ENCODE assay signal across 11 mouse cellular contexts in the genomic region with DNA sequence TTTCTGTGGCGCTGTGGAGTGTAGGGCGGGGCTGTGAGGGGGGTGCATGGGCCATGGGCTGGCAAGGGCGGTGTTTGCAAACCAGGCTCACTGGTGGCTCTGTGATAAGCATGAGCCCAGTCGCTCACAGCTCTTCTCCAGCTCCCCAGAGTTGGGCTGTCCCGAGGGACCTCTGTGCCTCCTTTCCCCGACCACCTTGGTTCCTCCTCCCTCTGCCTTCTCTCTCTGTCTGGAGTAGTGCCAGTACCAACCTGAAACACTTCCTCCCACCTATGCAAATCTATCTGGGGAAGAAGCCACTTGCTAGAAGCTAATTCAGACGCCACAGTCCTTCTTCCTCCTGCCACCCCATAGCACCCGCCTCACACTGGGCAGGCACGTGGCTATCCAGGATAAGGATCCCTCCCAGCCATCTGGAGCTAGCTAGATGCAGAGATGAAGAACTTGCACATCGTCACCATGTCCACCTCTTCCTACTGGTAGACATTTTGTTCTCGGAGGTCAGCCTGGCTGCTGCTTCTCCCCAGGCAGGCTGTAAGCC. TPM values are rescaled to one million over a fixed set of nuclear protein-coding genes. Genes with fewer than 3 reads are reported as not detected.
DNase-seq lines count a peak whose midpoint lies in the region; ATAC-seq and TF ChIP-seq lines count a peak whose summit lies in the region.
"Had no signal": no experiment of that assay in that cellular context is flagged by ENCODE, and none has a peak within 500 bp of the region (broad histone marks: within the 10 kb centered on the region; RNA-seq: fewer than 3 reads in every experiment).

No protein-coding gene starts in this region.

- 0 out of 2 replicates have a peak, but pooled peaks cover 2% of the 10 kb centered on the region for H3K4me1 ChIP-seq in lung, embryonic 14.5 days (ENCODE audit: insufficient read depth)
- peaks cover 98% of the 10 kb centered on the region for H3K4me1 ChIP-seq in liver, embryonic 15.5 days (replicated peaks)
- H3K4me1 ChIP-seq in stomach, embryonic 14.5 days (ENCODE audit: control insufficient read depth, insufficient read depth, low read length), result peaks cover 12% of the 10 kb centered on the region; the same call in 1 of the 2 replicates
- 0 out of 2 replicates have a peak, but pooled peaks cover 3% of the 10 kb centered on the region for H3K4me1 ChIP-seq in kidney, embryonic 14.5 days (ENCODE audit: control insufficient read depth, insufficient read depth, low read length)

- no peaks in the 10 kb centered on the region for H3K27me3 ChIP-seq in lung, embryonic 14.5 days (ENCODE audit: insufficient read depth, low read length)
- no peaks in the 10 kb centered on the region for H3K27me3 ChIP-seq in liver, embryonic 15.5 days
- no peaks in the 10 kb centered on the region for H3K27me3 ChIP-seq in stomach, embryonic 14.5 days (ENCODE audit: control insufficient read depth, insufficient read depth, low read length)
- no peaks in the 10 kb centered on the region for H3K27me3 ChIP-seq in kidney, embryonic 14.5 days (ENCODE audit: control insufficient read depth, insufficient read depth, low read length)

- H3K36me3 ChIP-seq in lung, embryonic 14.5 days (ENCODE audit: insufficient read depth), result peaks cover 9% of the 10 kb centered on the region; the same call in 1 of the 2 replicates
- H3K36me3 ChIP-seq in liver, embryonic 15.5 days (replicated peaks), result peaks cover 70% of the 10 kb centered on the region
- H3K36me3 ChIP-seq in stomach, embryonic 14.5 days (ENCODE audit: control insufficient read depth, insufficient read depth, low read length), result peaks cover 5% of the 10 kb centered on the region; the same call in 1 of the 2 replicates
- H3K36me3 ChIP-seq in kidney, embryonic 14.5 days (ENCODE audit: control insufficient read depth, insufficient read depth, low read length), result no peaks in the 10 kb centered on the region
- H3K36me3 ChIP-seq: embryonic facial prominence, embryonic 12.5 days; midbrain, embryonic 15.5 days had no signal

- DNase-seq in cerebellum, adult 11-12 months, result peak; percentile 69
- DNase-seq in cerebellum, adult 8-10 months, result no peak
- DNase-seq in lung, embryonic 14.5 days, result no peak
- DNase-seq in lung, postnatal 10 days, result no peak
- DNase-seq in layer of hippocampus, postnatal 25 days (ENCODE audit: extremely low spot score in 1 of 2, low spot score in 1 of 2), result no peak

- ATAC-seq in lung, embryonic 14.5 days (ENCODE audit: insufficient read depth), result peak; percentile 42; the same call in 1 of the 2 replicates
- peak; percentile 99 for ATAC-seq in liver, embryonic 15.5 days (ENCODE audit: insufficient read depth)
- ATAC-seq in stomach, embryonic 14.5 days (ENCODE audit: insufficient number of reproducible peaks, insufficient read depth, low FRiP score, low read depth), result peak; percentile 81; the same call in 1 of the 2 replicates
- ATAC-seq in kidney, embryonic 14.5 days (ENCODE audit: low FRiP score, low TSS enrichment), result no peak
- ATAC-seq: midbrain, embryonic 15.5 days had no signal

- TF ChIP-seq CTCF in lung, embryonic 14.5 days (IDR thresholded peaks at IDR 0.05; ENCODE audit: low read depth), result no peak

- no peaks in the 10 kb centered on the region; the same call in 1 of the 2 replicates for H3K9me3 ChIP-seq in lung, embryonic 14.5 days (ENCODE audit: low read depth, low read length)
- H3K9me3 ChIP-seq in liver, embryonic 15.5 days (replicated peaks), result no peaks in the 10 kb centered on the region
- H3K9me3 ChIP-seq in stomach, embryonic 14.5 days (ENCODE audit: control insufficient read depth, low read depth, low read length), result no peaks in the 10 kb centered on the region
- H3K9me3 ChIP-seq in kidney, embryonic 14.5 days (ENCODE audit: control insufficient read depth, low read length), result 0 out of 2 replicates have a peak, but pooled peaks cover 3% of the 10 kb centered on the region
- H3K9me3 ChIP-seq: embryonic facial prominence, embryonic 12.5 days; midbrain, embryonic 15.5 days had no signal

- WGBS in lung, embryonic 14.5 days, result 65% methylated on average over 11 of the region's 11 CpGs
- WGBS in liver, embryonic 15.5 days (ENCODE audit: insufficient replicate concordance), result 18% methylated on average over 11 of the region's 11 CpGs
- 81% methylated on average over 11 of the region's 11 CpGs for WGBS in stomach, embryonic 14.5 days
- WGBS in kidney, embryonic 14.5 days, result 84% methylated on average over 11 of the region's 11 CpGs

- H3K4me2 ChIP-seq in lung, embryonic 14.5 days, result no peak overlapping the region
- H3K4me2 ChIP-seq in liver, embryonic 15.5 days, result peak overlapping the region; percentile 64
- H3K4me2 ChIP-seq in stomach, embryonic 14.5 days (replicated peaks; ENCODE audit: low read depth, low read length), result no peak overlapping the region
- no peak overlapping the region for H3K4me2 ChIP-seq in kidney, embryonic 14.5 days (replicated peaks; ENCODE audit: low read depth, low read length)
- H3K4me2 ChIP-seq: embryonic facial prominence, embryonic 12.5 days; midbrain, embryonic 15.5 days had no signal

- H3K27ac ChIP-seq in lung, embryonic 14.5 days (ENCODE audit: low read depth), result no peak overlapping the region; the same call in 1 of the 2 replicates
- H3K27ac ChIP-seq in liver, embryonic 15.5 days (replicated peaks), result peak overlapping the region; percentile 95
- H3K27ac ChIP-seq in stomach, embryonic 14.5 days (ENCODE audit: low read length), result no peak overlapping the region
- H3K27ac ChIP-seq in kidney, embryonic 14.5 days (ENCODE audit: low read depth, low read length), result no peak overlapping the region
- H3K27ac ChIP-seq: embryonic facial prominence, embryonic 12.5 days; kidney, postnatal 0 days; midbrain, embryonic 15.5 days had no signal

- no peak overlapping the region for H3K9ac ChIP-seq in lung, embryonic 14.5 days
- H3K9ac ChIP-seq in liver, embryonic 15.5 days, result peak overlapping the region; percentile 58
- H3K9ac ChIP-seq in stomach, embryonic 14.5 days (replicated peaks; ENCODE audit: low read depth, low read length), result no peak overlapping the region
- no peak overlapping the region for H3K9ac ChIP-seq in kidney, embryonic 14.5 days (ENCODE audit: low read depth, low read length)
- H3K9ac ChIP-seq: embryonic facial prominence, embryonic 12.5 days; midbrain, embryonic 15.5 days had no signal

- no peak overlapping the region for H3K4me3 ChIP-seq in lung, embryonic 14.5 days (ENCODE audit: low read depth, low read length)
- peak overlapping the region; percentile 22 for H3K4me3 ChIP-seq in liver, embryonic 15.5 days (replicated peaks)
- no peak overlapping the region for H3K4me3 ChIP-seq in stomach, embryonic 14.5 days (ENCODE audit: low read depth, low read length)
- H3K4me3 ChIP-seq in kidney, embryonic 14.5 days (ENCODE audit: low read length), result no peak overlapping the region
- H3K4me3 ChIP-seq: embryonic facial prominence, embryonic 12.5 days; midbrain, embryonic 15.5 days had no signal

RNA-seq across cellular contexts. Expression of gene Mgll, which starts 7.1 kb away (rescaled TPM):
- polyA plus RNA-seq in lung, embryonic 14.5 days (2014; fragmentation: Nextera tagmentation; extraction: Ambion mirVana), result 71.5 and 72.4 TPM in 2 replicates
- 69.7 and 71.6 TPM in 2 replicates for polyA plus RNA-seq in liver, embryonic 15.5 days (2015; fragmentation: Nextera tagmentation; extraction: Ambion mirVana)
- 102 and 104 TPM in 2 replicates for polyA plus RNA-seq in stomach, embryonic 14.5 days (2014; fragmentation: Nextera tagmentation; extraction: Ambion mirVana)
- polyA plus RNA-seq in kidney, embryonic 14.5 days (2014; fragmentation: Nextera tagmentation; extraction: Ambion mirVana), result 22.8 and 29.9 TPM in 2 replicates
- 100 to 1,000 TPM; 190 to 192 TPM for total RNA-seq in layer of hippocampus, postnatal 25 days (2021)
